Mouse (Mus musculus) T-cell, adult 2 months (primary cell): ENCODE results near the gene Pdzd7.

ENCODE experiments used
- DNase-seq: peaks from one replicate; pipeline ENCODE4 v3.0.0; 2022; ENCODE audit warnings: low spot score

Pdzd7 gene

DNA sequence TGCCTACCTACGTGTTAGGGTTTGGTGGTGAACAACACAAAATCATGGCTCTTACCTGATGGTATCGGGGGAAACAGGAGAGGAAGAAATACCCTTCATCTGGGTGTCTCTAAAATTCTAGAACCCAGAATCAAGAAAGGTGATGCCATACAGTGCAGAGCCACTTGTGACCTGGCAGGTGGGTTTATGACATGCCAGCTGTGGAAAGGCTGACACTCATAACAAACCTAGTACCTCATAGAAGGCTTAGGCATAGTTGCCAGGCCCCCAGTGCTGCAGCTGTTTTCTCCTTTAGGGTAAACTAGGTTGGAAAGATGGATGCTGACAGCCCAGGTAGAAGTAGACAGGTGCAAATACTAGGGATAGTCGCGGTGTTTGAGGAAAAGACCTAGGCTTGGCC is 61.1 kb downstream of the Pdzd7 start:
- no peak for DNase-seq

DNA sequence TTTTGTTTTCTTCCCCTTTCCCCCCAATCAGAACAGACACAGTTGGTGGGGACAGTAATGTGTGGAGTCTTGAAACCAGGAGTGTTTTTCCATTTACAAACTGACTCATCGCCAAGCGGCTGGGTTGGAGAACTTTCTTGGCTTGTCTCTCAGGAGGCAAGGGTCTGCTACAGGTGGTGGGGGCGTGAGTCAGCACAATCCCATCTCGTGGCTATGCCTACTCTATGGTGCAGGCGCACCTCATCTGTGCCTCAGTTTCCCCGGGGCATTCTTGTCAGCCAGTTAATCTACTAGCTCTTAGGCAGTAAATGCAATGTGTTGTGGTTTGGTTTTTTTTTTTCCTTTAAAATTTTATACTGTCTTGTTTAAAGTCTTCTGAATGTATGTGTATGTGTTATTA is 62.2 kb downstream of the Pdzd7 start:
- DNase-seq: no peak

DNA sequence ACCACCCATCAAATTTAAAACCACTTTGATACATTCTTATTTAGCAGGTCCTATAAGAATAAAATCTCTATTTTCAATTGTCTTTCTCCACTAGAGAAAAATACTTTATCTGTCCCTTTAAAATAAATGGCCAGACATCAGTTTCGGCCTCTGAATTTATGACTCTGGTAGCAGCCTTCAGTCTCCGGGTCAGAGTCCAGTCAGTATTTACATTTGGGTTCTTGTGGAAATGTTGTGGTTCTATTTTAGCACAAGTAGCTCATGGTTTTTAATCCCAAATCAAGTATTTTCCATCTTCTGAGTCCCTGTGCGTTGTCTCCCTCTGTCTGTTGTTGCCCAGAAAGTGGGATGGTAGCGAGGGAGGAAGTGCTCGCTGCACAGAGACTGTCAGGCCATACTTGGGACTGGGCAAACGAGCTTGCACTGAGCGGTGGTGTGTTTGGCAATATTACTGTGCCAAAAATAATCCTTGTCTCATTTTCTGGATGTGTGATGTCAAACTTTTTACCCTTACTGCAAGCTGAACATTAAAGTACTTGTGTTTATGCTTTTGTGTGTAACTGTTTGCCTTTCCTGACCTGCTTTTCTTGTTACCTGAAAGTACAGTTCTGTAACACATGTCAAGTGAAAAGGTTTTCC is 62.9 kb downstream of the Pdzd7 start:
- no peak for DNase-seq

DNA sequence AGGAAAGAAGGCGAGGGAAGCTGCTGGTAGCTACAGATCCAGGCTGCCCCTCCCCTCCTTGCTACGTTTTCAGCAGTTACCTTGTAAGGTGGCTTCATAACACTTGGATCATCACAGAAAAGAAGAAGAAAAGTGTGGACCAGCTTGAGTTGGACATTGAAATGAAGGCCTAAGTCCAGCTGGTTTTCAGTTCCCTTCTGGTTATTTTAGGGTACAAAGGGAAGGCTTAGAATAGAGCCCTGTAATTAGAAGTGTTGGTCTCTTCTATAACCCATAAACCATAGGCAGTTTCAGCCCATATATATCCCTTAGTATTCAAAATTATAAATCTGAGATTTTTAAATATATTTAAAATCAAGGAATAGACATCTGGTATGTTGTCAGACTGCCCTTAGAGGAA is 64.7 kb downstream of the Pdzd7 start:
- no peak for DNase-seq

DNA sequence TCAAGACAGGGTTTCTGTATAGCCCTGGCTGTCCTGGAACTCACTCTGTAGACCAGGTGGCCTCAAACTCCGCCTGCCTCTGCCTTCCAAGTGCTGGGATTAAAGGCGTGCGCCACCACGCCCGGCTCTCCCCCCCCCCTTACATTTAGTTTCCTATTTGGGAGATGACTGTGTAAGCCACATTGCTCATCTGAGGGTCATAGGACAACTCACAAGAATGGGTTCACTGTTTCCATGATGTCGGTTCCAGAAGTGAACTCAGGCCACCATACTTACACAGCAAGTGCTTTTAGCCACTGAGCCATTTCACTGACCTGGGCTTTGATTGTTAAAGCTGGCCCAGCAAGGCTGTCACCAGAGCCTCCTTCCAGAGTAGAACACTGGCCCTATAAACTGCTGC is 68.4 kb downstream of the Pdzd7 start:
- DNase-seq: no peak
